Mouse (Mus musculus) lung, adult 18-20 months (tissue): Measurements from ENCODE around the gene Erich3.

Experiments used
- DNase-seq, 2 experiments: peaks; one replicate each; pipeline ENCODE4 v3.0.0; 2022; ENCODE audit warnings: mixed read lengths in 2 of 2

The Erich3 gene

DNA sequence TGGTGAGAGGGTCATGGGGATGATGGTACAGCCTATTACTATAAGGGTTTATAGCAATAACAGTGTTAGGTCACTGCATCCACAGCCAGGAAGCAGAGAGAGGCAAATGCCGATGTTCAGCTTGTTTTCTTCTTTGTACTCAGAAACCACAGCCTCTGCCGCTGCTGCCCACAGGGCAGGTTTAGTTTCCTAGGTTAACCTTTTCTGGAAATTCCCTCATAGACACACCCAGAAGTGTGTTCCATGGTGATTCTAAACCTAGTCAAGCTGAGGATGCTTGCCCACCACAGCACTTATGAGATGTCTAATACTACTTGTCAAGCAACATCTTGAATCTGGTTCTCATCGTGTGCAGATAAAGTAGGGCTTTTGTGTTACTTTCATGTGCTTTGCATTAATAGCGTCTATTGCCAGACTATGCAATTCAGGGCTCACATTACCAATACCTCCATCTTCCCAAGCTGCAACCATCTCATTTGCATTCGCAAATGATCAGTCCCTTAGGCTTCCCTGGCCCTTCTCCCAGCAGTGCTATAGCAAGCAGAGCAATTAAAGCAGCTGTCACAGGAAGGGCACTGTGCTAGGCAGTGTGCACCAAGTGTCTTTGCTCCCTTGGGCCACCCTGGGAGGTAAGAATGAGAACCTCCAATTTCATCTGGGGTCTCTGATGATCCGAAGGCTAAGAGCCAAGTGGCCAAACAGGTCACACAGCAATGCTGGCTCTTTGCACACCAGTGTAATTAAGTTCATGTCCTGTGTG, 115.4 kb downstream of the Erich3 start:
- DNase-seq = no peak

DNA sequence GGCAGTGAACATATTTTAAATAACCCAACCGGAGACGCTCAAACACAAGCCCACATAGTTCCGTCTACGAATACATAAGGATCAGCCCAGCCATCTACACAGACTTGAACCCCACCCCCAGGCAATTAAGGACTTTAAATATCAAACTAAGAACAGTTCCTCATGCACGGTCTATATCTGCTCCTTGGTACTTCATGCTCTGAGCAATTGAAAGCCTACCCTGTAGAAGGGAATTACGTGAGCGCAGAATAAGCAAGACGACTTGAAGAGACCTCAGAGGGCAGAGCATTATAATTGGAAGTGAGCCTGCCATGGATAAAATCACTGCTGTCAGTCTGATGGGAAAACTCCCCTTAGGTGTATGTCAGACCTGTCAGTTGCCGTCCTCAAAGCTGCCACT, 122.7 kb downstream of the Erich3 start:
- DNase-seq = no peak

- DNase-seq = no peak
These were observed 124.0 kb downstream of the Erich3 start for GRCm38 (mm10) chr3:154787611-154788010.

- no peak for DNase-seq
These were observed 129.9 kb downstream of the Erich3 start for GRCm38 (mm10) chr3:154793571-154793970.

- no peak for DNase-seq
These were observed 135.1 kb downstream of the Erich3 start for GRCm38 (mm10) chr3:154798806-154799205.

DNA sequence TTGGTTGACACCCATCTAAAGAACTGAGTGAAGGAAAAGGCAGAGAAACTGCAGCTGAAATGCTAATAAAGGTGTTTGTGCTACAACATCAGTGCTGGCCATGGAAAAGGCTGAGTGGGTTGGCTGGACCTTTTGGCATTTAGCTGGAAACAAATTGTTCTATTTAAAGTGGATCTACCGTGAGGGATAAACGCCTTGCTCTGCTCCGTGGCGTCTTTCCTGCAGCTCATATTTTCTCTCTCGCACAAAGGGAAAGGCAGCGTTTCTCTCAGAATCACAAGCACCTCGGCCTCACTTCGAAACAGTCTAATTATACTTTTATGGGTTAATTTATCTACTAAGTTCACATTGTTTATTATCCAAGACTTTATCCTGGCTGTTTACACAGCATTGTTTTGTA, 136.8 kb downstream of the Erich3 start:
- no peak for DNase-seq

- no peak for DNase-seq
These were observed 137.3 kb downstream of the Erich3 start for GRCm38 (mm10) chr3:154800888-154801429.

GRCm38 (mm10) chr3:154806626-154807025, 143.0 kb downstream of the Erich3 start:
- peak in 1 of 2 experiments; percentile 17 for DNase-seq

DNA sequence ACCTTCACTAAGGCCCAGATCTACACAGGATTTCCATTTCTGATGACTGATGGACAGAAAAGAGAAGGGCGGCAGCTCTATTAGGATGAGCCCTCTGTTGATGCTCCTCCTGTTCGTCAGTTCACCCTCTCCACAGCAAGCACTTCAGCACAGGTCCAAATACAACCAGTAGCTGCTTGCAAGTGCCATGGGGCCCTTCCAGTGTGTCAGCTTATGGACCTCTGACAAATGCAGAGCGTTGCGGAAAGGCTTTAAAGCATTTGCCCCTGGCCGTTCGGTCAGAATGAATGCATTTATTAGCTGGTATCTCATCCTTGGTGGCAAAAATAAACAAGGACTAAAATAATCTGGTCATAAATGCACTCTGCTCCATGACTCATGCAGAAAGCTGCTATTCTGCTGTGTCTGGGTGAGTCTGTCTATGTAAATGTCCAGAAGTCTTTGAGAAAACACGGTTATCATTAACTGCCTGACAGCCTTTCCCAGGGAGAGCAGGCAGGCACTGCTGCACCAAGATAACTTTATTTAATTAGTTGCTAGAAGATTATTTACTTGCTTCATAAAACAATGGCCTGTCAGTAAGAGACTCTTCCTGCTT, 146.7 kb downstream of the Erich3 start:
- no peak for DNase-seq

DNA sequence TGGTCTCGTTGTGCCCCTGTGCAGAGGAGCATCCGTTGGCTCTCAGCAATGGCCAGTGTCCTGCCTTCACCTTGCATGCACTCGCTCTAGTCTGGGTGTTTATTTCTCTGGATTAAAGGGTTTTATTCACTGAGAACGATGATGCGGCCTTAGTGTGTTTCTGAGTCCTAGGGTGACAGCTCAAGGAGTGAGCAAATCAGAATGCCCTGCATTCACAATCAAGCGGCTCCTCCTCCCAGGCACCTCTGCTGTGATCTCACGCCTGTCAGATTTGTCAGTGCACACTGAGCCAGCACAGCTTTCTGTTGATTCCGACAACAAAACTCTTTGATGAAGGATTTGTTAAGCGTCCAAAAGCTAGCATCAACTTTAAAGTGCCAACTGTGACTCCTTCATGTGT, 147.6 kb downstream of the Erich3 start:
- no peak for DNase-seq

DNA sequence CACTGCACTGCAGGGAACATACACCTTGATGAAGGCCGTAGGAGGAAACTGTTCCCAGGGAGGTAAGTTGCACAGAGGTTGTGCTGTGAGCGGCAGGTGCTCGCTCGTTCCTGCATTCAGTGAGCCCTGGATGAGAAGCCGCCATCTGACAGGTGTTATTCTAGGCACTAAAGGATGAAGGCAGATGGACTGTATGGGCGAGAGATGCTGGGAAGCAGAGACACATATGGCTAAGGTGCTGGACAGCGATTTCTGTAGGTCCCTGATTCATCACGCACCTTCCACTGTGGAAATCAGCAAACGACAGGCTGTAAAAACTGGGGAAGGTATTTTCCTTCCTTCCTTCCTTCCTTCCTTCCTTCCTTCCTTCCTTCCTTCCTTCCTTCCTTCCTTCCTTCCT, 148.2 kb downstream of the Erich3 start:
- DNase-seq = no peak

DNA sequence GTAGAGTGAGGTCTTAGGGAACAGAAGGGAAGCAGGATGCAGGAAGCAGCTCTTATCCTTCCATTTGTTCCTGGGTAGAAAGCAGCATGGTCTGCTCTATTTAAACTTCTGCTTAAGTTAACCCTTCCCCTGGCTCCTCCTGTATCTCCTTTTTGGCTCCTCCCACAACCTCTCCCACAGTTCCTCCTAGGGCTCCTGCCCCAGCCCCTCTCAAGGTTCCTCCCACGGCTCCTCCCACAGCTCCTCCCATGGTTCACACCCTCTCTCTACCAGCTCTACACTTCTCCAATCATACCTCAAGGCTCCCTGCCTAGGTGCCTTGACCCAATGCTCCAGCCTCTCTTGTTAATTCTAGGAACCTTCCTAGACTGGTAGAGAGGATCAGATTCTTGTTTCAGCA, 149.2 kb downstream of the Erich3 start:
- DNase-seq = peak in 1 of 2 experiments; percentile 13

- no peak for DNase-seq
These were observed 151.9 kb downstream of the Erich3 start for GRCm38 (mm10) chr3:154815606-154816005.

DNA sequence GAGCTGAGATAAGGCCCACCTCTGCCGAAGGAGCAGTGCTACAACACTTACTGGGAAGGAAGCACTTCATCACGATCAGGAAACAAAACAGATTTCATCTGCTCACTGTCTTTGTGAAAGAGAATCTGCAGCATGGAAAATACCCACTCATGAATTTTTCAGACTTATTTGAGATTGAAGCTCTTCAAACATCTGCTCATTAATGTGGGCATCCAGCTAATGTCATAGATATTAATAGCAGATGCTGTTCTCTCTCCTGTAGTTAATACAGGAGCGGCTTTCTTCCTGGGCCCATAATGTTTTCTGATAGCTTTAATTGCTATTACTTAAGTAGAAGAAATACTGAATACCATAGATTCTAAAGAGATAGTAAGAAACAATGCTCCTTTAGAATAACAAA, 152.6 kb downstream of the Erich3 start:
- DNase-seq = no peak

- peak; percentile 45 to 70 for DNase-seq
These were observed 153.4 kb downstream of the Erich3 start for GRCm38 (mm10) chr3:154816801-154817625.
